Mouse (Mus musculus) heart, postnatal 25 days (tissue): ENCODE measurements at regions not wholly inside any gene's neighbourhood (a gene's known extent, or its start where the extent isn't known, plus 50 kb on each side); places are given as distances from the start of the nearest gene placed in this dataset.
"Not testable (repeated sequence)": the region's sequence is repeated elsewhere in the genome, so short reads cannot be mapped to it uniquely, and the experiment has no call there.

Source experiments
- DNase-seq: peaks from one replicate; pipeline ENCODE4 v3.0.0; 2022; ENCODE audit warnings: low spot score
- intact Hi-C: fragments of 180-260 bp; cut with DNase I; formaldehyde crosslinking; loops from one replicate; pipeline ENCODE4 v1.15.1; 2025

DNA sequence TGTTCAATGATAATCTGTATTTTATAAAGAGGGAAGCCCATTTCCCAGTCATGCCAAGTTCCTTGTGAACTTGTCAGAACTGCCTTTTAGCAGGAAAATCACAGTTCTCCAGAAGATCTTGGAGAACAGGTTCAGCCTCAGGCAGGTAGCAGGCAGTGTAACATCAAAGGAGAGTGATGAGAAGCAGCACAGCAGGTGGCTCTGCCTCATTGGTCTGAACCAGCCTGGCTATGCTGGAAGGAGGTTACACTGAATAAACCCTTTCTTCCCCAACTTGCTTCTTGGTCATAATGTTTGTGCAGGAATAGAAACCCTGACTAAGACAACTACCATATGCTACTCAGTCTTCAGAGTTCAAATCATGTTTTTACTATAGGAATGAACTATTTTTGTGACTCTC is 172.5 kb upstream of the Oprm1 start:
- DNase-seq, intact Hi-C loops: not testable (repeated sequence)

DNA sequence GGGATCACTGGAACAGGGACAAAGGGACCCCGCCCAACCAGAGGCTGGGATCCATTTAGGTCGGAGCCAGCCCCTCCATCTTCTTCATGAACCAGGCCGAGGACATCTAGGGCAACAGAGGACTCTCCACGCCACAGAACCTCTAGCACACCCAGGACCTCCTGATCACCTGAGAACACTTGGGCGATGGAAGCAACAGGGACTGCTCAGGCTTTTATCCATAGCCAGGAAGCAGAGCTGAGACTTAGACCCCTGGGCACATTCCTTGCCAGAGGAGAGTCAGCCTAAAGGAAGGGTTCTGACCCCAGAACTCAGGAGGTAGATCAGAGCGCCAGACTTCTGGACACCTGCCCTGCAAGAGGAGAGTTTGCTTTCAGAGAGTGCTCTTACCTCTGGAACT is 168.1 kb upstream of the Oprm1 start:
- DNase-seq: no peak
- intact Hi-C loops: no loop called here

DNA sequence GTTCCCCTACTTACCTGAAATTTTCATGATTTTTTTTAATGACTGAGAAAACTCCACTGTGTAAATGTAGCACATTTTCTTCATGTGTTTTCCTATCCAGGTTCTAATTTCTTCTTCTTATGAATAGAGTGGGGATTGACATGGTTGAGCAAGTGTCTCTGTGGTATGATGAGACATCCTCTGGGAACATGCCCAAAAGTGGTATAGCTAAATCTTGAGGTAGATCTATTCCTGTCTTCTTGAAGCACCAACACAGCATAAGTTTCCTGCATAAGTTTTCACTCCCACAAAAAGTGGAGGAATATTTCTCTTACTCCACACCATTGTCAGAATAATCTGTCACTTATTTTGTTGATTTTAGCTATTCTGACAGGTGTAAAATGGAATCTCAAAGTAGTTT is 161.1 kb upstream of the Oprm1 start:
- intact Hi-C loops: no loop called here

DNA sequence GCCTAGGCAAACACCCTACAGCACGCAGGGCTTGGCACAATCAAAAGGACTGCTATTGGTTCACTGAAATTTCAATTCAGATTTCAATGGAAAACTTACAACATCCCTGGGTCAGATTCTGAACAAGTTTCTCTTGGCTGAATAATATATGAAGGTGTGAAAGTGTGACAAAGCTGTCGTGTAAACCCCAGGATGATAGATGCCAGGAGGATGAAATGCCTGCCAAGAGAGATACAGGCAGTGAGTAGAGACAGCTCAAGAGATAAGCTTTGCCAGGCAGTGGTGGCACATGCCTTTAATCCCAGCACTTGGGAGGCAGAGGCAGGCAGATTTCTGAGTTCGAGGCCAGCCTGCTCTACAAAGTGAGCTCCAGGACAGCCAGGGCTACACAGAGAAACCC is 159.7 kb upstream of the Oprm1 start:
- intact Hi-C loops: not testable (repeated sequence)

More for the DNA sequence above, 161.1 kb upstream of the Oprm1 start:
- no peak for DNase-seq

DNA sequence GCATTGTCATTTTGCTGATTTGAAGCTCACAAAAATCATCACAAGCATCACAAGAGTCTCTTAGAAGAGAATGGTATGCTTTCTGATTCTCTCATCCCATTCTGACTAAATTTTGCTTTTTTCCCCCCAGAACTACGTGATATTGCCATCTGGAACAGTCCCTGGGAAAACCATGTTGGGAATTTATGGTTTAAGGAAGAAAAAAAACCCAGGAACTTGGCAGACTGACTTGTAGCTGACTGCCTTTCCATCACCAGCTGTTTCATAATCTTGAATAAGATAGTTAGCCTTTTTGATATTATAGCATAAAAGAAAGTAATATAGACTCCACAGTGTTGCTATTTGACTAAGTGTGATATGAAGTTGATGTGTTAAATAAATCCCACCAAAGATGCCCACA is 110.7 kb upstream of the Oprm1 start:
- no peak for DNase-seq
- intact Hi-C loops: no loop called here

More for the DNA sequence above, 159.7 kb upstream of the Oprm1 start:
- DNase-seq: not testable (repeated sequence)

DNA sequence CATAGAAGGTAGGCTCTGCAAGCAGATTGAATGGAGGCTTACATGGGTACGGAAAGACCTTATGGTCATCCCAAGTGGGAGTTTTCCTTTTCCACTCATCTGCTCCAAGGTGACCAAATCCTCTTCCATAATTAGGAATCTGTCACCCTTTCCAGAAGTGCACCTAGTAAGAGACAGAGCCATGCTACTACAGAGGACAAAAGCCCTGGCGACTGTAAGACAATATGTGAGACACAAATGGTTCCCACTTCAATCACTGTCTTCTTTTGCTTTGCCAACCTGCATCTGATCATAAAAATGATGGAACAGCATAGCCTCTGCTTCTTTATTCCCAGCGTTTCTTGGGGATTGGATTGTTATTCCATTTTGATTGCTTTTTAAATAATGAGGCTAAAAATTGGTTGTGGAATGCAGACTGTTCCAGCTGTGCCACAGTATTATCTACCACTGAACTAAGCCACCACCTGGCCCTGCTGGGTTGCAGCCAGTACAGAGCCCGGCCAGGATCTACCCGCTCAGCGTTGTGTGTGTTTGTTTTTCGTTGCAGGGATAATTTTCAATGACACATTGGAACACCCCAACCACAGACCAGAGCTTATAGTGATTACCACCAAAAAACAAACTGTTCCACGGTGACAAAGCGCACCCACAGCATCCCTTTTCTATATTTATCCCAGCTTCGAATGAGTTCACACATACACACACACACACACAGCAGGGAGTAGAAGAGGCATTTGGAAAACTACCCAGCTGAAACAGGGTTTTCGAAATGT is 72.8 kb upstream of the Oprm1 start:
- intact Hi-C loops: no loop called here

DNA sequence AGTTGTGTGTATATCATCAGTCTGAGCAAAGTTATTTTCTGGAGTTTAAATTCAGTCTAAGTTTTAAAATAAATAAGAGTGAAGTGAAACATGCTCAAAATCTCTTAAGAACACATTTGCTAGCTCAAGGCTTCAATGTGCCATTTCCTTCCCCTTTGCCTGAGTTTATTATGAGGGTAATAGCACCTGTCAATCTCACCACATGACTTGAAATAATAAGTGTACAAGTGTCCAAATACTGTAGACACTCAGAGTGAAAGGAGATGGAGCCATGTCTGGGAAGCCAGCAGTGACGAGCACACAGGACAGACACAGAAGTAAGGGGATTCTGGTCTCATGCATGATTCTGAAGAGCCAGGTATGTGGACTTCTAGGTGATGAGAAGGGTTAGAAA is 72.2 kb upstream of the Oprm1 start:
- intact Hi-C loops: no loop called here
- DNase-seq: no peak

More for the DNA sequence above, 72.8 kb upstream of the Oprm1 start:
- DNase-seq: no peak
